Mouse (Mus musculus) lung, postnatal 14 days (tissue): ENCODE measurements at regions not wholly inside any gene's neighbourhood (a gene's known extent, or its start where the extent isn't known, plus 50 kb on each side); places are given as distances from the start of the nearest gene placed in this dataset.

Experiments used
- DNase-seq: peaks from one replicate; pipeline ENCODE4 v3.0.0; 2021

DNA sequence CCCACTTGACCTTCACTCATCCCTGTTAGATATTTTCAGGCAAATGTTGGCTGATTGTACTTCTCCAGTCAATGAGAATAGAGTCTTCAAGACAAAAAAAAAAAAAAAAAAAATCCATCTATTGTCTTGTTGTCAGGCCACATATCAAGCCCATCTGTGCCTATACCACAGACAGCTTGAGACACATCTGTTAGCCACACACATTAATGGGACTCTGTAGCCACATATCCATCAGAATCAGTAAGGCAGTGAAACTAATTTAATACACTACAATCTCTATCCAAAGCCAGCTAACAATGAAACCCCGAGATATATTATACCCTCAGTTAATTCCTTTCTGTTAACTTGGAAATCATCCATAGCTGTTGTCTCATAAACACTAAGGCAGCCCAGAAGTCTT, 667.1 kb downstream of the Defb40 start:
- DNase-seq: no peak

DNA sequence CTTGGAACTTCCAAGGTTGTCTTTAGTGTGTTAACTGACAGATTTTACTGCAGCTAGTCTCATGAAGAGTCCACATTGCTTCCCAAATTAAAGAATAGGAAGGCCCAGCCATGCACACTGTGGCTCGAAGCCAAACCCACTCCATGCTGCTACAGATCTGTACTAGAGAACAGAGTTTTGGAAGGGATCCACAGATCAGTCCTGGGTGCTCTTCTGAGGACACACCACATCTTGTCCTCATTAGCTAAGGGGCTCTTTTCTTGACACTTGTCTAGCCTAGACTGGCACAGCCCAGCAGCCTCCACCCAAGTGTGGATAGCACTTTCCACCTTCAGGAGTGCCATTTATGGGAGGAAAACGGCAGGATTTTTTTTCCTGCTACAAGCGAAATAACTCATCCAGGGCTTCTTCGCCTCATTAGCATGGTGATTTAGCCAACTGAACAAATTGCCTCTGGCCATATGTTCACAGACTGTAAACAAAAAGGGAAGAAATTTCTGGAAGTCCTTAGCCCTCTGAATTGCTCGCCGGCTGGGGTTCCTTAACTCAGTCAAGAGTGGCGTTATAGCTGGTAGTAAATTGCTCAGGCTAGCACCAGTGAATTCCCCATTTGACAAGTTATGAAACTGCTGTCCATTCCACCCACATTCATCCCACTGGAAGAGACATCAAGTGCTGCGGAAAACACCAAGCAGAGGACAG, 690.4 kb downstream of the Defb40 start:
- no peak for DNase-seq

DNA sequence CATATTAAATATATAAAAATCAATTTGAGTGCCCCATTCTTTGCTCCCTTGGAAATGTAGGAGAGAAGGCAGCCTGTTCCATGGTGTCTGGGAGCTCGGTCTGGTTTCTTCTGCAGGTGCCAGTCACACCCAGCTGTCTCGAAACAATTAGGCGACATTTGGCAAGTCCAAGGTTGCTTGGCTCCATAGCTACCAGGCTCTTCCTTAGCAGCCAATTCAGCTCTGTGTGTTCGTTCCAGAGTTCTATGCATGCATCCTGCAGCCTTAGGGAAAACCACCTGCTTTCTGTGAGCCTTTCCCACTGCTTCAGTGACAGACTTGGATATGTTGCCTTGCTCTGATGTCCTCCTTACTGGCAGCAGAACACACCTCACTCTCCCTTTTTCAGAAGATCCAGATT, 698.1 kb downstream of the Defb40 start:
- DNase-seq: no peak

DNA sequence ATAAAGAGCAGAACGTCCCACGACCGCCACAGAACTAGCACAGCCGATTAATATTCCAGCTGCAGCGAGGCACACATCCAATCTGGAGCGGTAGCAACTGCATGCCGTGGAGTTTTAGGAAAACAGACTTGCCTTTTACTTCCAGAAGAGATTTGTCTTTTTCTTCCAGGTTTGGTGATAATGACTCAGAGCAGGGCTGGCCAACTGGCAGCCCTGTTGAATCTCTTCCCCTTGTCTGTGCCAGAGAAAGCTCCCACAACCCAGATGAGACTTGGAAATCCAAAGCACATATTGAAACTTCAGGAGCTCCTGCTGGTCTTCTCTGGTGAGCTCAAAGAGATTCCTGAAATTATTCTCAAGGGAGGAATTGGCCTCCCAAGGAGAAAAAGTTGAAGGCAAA, 709.8 kb downstream of the Defb40 start:
- DNase-seq: no peak

DNA sequence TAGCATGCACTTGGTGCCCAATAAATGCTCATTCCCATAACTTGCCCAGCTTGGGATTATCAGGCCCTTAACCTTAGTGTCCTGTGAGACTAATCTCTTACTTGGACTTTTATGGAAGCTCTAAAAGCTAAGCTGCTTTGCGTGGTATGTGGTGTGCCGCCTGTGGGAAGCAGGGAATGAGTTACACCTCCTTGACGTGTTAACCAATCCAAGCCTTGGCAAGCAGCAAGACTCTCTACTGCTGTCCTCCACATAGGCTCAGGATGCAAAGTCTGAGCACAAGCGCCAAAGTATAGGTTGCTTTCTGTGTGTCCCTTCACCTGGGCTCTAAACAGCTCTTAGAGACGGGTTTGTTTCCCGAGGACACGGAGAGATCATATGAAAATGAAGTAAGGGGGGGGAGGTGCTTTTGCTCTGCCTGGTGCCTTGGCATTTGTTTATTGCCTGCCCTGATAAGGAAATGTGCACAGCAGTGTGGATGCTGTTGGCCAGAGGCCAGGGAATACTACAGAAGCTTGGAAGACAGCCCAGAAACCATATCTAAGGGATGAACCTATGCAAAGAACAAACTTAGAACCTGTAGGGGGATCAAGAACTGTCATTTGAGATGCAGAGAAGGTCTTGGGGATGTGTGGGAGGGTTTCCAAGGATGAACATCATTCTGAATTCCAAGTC, 719.6 kb downstream of the Defb40 start:
- no peak for DNase-seq

DNA sequence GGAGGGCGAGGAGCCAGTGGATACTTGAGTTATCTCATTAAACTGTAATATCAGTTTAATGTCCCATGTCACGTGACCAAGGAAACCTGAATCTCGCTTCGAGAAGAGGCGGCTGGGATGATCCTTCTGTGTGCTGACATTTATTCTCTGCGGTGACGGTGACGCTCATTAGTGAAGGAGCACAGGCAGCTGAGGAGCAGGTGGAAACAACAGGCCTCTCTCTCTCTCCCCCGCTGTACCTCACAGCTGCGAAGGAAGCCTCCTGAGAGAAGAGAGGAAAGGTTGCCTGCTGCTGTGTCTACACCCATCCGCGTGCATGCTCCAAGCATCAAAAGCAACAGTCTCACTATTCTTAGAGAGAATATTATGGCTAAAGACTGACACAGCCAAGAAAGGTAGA, 731.8 kb downstream of the Defb40 start:
- DNase-seq: no peak

DNA sequence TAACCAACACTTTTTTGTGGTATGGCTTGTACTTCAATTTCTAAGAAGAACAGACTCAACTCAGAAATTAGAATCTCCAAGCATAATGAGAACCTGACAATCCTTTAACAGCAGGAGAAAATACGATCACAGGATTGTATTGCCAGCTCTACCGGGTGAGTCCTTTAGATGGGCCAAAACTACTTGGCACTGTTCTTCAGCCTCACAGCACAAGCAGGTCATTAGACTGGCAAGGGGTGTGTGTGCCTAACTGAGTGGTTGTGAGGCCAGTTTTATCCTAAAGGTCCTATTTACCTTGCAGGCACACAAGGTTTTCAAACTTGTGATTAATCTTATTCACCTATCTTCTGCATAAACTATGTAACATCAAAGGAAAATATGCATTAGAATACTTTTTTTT, 760.5 kb downstream of the Defb40 start:
- DNase-seq: no peak

DNA sequence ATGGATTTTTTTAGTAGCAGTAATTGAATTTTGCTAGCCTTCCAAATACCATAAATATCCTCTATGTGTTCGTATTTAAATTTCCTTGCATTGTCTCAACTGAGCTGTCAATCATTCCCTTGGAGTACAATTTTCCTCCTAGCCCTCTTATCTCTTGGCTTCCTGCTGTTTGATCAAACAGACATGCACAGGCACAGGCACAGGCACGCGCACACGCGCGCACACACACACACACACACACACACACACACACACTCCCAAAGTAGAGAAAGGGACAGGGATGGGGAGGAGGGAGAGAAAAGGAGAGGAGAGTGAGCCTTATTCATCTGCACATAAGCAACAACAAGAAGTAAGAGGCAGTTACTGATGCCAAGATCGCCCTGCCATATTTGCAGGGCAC, 760.9 kb downstream of the Defb40 start:
- no peak for DNase-seq

DNA sequence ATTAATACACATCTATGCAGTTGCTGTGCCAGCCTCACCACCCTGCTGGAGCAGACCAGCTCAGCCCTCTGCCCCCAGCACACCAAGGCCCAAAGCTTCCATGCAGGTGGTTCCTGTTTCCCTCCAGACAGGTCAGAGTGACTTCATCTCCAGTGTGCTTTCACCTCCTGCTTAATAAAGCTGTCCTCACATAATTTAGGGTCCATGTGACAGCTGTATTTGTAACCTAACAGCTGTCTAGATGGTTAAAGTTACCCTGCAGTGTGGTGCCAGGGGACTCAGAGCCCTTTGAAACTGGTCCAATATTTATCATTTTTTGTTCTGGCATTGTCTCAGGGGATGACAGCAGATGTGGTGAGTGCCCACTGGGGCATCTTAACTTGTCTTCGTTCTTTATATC, 761.5 kb downstream of the Defb40 start:
- no peak for DNase-seq

DNA sequence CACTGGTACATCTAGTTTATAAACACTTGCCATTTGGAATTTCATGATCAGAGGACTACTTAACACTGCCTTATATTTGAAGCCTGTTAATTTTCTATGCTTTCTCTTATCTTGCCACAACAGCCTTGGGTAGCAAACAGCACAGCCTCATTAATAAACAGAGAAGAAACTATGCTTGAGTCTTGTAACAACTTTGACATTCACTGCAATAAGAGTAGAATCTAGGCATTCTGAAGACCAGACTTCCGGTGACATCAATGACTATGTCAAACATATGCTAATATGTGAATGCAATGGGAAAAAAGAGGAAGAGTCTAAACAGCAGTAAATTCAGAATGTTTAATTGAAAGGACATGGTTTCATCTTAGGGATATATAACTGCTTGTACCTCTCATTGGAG, 768.0 kb downstream of the Defb40 start:
- DNase-seq: no peak

DNA sequence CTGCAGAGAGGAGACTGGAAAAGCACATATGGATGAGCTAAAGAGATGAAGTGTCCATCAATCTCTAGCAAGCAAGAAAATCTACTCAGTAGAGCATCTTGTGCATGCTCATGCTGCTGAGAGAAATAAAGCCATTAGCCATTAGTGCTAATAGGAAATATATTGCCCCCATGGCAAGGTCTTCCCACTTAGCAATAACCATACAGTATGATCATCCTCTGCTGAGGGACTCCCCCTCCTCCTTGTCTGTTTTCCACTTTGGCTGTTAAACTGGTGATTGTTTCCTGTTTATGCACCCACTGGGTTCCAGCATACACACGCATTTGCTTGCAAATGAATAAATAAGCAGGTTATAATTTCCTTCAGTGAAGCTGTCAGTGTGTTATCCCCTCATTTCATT, 769.4 kb downstream of the Defb40 start:
- no peak for DNase-seq

DNA sequence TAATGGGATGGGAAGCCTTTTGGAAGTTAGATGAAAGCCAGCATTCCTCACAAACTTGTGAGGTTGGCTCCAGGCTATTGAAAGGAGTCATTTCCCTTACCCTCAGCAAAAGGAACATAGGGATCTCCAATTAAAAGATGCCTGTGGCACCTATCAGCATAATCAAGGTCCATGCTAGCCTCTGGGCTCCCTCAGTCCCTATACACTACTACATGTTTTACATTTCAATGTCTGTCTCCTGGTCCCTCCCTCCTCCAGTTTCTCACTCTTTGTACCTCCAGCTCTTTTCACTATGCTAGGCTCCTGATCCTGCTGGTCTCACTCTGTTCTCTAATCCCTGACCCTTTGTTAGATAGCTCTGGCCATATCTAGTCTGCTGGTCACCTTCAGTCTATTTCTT, 790.6 kb downstream of the Defb40 start:
- DNase-seq: no peak

DNA sequence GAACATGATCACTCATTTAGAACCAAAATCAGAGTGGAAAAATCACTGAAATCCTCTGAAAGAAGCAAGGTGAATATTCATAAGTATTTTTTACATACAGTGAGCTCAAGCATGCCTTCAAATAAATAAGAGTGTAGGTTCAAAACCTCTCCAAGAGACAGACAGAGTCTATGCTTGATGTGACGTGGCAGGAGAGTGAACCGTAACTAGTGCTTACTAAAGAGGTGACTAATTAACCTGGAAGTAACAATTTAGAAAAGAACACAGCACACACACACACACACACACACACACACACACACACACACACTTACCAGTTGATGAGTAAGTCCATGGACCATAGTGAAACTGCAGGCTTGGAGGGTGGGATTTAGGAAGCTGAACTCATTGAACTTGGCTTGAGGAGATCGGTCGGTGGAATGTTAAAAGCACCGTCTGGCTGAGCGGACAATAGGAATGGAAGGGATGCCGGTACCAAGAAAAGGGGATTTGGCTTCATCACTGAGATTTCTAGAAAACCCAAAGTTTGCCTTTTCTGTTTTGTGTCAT, 802.4 kb downstream of the Defb40 start:
- no peak for DNase-seq

DNA sequence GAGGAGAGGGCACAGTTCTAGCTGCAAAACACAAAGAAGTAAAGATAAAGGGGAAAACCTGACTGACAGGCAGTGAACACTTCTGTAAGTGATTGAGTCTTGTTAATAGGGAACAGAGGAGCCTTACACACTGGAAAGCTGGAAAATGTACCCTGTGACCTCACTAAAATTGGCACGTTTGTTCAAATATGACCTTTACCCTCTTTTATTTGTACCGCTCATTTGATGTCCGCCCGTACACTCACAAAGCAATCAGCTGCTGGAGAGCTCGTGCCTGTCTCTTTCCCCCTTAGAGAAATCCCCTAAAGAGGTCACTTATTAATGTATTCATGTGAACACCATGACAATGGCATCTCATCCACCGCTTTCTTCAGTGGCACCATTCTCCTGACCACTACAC, 819.4 kb downstream of the Defb40 start:
- no peak for DNase-seq

DNA sequence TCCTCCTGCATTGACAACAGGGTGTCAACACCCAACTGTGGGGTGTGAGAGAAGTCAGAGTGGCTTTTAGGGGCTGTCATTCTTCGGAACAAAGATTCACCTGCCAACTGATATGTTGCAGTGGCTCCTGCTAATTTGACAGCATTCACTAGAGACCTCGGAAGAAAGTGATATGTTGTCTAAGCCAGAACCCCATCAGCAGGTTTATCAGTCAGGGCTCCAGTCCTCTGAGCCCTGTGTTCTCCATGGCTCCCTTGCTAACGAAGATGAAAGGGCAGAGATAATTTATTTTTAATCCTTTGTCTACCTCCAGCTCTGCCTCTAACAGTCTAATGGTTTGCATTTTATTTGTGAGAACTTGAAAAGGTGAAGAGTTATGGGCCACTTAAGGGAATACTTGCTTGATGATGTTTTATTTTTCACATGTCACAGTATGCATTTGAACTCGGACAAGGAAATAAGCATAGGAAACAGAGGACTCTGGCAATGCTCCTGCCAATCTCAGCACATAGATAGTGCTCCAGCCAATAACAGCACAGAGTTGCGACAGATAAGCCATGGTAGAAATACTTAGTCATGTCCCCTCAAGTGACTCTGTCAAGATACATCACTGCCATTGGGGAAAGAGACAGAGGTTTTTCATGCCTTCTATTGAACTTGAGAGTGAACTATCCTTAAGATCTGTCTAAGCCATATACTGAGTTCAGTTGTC, 862.6 kb downstream of the Defb40 start:
- DNase-seq: no peak

DNA sequence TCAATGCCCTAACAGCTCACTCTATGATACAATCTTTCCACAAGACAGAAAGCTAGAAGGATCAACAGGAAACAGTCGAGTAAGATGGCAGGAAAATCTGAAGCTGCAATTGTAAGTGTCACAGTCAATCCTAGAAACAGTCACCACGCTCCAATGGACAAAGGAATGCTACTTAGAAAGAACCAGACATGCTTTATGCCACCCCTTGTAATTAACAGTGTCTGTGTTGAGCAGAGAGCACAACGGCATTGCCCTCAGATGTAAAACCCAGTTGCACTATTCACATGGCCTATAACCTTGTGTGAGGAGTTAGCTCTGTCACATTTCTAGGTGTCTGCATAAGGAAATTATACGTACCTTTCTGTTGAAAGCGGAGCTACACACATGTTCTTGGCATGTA, 864.8 kb downstream of the Defb40 start:
- DNase-seq: no peak

DNA sequence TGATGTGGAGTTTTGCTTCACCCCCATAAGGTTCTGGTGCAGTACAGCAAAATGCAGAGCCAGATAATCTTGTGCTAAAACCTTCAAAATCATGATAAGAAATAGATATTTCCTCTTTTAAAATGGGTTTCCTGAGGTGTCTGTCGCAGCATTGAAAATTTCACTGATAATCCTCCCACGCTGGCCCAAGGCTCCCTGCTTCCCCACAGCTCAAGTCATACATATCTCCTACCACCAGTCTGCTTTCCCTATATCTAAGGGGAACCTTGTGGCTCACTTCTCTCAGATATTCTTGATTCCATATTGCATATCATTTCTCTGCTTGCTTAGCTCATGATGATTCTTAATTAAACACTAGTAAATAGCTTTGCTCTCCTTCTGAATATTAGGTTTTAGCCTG, 868.6 kb downstream of the Defb40 start:
- DNase-seq: no peak

DNA sequence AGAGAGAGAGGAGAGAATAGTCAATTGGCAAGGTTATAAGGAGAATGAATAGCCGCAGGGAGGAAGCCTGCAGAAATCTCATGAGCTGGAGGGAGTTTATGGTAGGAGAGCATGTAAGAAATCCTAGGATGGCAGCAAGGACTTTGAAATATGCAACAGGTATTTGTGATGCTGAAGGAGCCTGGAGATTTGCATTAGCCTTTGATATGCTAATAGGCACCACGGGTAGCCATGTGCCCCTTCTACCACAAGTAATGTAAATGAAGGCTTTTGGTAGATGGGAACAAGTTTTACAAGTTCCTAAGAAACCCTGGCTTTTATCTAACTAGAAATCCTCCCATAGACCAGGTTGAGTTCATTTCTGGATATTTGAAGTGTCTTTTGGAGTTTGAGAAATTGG, 871.2 kb downstream of the Defb40 start:
- DNase-seq: no peak

DNA sequence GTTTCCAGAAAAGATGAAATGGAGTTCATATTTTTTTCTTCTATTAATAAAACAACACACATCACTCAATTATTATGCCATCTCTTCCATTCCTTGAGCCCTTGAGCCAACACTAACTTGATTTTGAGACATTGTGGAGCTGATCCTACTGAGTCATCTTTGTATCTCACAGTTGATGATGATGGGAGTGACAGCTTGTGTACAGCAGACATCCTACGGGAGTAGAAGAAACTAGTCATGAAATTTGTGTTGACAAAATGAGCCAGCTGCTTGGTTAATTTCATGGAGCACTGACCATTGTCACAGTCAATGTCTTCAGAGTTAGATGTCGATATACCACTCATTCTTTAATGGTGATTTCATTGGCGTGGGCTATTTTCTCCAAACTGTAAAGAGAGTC, 912.6 kb downstream of the Defb40 start:
- no peak for DNase-seq

DNA sequence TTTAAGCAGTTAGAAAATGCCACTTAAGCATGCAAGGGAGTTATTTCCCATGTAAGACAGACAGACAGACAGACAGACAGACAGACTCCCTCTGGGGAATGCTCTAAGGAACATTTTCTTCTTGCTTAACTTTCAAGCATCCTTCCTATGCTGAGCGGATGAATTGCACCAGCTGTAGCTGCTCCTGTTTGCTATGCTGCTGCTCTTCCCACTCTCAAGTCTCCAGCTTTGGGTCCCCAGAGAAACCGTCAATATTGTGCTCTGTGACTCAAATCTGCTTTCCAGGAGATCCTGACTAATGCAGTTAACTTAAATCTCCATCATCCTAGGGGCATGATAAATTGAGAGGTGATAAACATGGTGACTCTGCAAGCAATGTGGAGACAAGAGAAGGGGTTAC, 918.5 kb downstream of the Defb40 start:
- no peak for DNase-seq

DNA sequence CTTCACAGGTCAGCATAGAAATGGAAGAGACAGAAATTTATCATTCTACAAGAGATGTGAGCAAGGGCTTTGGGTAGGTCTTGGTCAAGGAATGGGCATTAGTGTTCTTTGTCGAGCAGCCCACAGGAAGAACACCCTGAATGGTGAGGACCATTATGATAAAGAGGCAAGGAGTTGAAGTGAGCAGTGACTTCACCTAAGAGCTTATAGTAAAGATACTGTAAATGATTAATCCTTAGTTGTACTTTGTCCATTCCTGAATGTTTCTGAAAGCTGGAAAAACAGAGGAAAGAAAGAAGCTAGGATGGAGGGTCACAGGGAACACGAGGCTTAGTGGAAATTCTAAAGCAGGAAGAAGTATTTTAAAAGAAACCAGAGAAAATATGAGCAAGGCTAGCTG, 956.9 kb downstream of the Defb40 start:
- DNase-seq: no peak

DNA sequence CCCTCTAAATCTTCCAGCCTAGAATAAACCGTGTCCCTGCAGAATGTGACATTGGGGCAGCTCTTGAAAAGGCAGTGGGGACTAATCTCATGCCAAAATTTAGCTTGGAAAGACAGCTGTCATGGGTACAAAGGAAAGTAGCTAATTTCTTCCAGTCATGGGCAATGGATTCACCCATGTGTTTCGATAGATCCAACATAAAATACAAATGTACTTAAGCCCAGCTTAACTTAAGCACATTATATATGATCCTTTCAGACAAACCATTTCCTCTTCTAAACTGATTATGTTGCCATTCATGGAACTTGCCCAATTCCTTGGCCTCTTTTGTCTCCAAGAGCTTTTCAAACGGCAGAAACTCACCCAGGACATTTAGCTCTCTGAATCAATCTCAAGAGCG, 970.5 kb downstream of the Defb40 start:
- no peak for DNase-seq

DNA sequence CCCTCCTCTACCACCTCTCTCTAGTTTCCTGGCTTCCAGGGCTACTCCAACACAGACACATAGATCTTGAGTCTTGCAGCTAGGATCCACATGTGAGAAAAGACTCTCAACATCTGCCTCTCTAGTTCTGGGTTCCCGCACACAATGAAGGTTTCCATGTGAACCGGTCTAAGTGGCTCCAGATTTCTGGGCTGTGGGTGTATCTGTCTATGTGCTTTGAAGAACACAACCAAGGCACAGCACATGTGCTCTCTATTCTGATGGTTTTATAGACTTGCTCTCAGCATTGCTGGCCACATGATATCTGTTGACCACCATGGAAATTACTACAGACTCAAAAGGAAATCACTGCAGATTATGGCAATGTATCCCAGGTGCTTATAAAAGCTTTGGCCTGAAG, 972.4 kb downstream of the Defb40 start:
- no peak for DNase-seq

DNA sequence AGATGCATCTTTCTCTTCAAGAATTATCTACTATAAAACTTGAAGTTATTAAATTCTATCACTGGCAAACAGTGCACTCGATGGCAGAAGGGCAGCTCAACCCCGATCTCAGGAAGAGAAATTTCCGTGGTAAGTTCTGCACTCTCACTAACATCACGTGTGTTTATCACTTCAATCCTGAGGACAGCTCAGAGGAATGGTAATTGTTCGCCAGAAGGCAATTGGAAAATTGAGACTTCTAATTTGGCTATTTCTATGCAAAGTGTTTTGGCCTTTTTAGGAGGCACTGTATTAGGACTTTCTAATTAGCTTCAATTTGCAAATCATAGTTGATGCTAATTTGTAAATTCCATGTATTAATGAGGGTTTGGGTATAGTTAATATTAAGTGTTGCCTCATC, 977.3 kb downstream of the Defb40 start:
- no peak for DNase-seq
